Mouse (Mus musculus): ENCODE measurements around the gene Fbxl14. TPM values are rescaled to one million over a fixed set of nuclear protein-coding genes. Genes with fewer than 3 reads are reported as not detected.
"Not testable (repeated sequence)": the region's sequence is repeated elsewhere in the genome, so short reads cannot be mapped to it uniquely, and the experiment has no call there.

Fbxl14 gene
- polyA plus RNA-seq, 1 experiment from 2014 or later: 4.3 TPM

DNA sequence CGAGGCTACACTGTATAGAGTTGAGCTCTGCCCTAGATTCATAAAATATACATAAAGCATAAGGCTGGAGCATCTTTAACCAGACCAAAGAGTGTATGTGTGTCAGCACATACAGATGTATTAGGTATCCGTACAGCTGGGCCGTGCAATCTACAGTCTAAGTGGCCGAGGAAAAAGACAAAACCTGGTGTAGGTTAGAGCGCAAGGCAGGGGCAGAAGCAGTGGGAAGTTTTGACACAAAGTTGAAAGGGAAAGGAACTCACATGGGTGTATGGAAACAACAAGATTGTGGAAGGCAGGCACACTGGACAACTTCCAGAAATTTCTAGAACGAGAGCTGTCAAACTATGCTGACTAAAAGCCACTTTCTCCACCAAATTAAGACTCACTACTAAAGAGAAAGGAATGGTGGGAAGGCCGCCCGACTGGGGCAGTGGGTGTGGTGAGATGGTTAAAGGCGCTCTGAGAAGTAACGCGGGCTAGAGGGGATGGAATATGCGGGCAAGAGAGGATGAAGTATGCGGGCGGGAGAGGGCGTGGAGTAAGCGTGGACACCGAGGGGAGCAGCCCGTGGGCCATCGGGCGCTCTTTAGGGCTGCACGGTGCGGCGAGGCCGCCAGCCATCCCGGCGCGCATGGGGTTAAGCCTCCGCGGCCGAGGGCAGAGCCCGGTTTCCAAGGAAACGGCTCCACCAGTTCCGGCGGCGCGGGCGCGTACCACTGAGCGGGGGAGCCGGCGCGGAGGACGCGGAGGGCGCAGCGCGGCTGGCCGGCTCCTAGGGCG, 717 bp upstream of the Fbxl14 start:
- H3K36me3 ChIP-seq (ENCODE audit: control insufficient read depth, insufficient read depth, low read length): no peaks in the 10 kb centered on the region
- peak overlapping the region; percentile 68 for H3K4me3 ChIP-seq (replicated peaks; ENCODE audit: low read length)
- H3K4me2 ChIP-seq (ENCODE audit: low read depth, low read length): peak overlapping the region; percentile 97
- H3K27me3 ChIP-seq (ENCODE audit: control insufficient read depth, insufficient read depth, low read length): no peaks in the 10 kb centered on the region
- WGBS: under 1% methylated on average over 49 of the region's 49 CpGs
- peak overlapping the region; percentile 98 for H3K27ac ChIP-seq (ENCODE audit: low read length)
- no peaks in the 10 kb centered on the region for H3K9me3 ChIP-seq (replicated peaks; ENCODE audit: control insufficient read depth, low read length)
- ATAC-seq (ENCODE audit: insufficient read depth, low FRiP score): peak; percentile 92
- peaks cover 30% of the 10 kb centered on the region for H3K4me1 ChIP-seq (ENCODE audit: control insufficient read depth, insufficient read depth, low read length)
- peak overlapping the region; percentile 97 for H3K9ac ChIP-seq (ENCODE audit: low read length)

DNA sequence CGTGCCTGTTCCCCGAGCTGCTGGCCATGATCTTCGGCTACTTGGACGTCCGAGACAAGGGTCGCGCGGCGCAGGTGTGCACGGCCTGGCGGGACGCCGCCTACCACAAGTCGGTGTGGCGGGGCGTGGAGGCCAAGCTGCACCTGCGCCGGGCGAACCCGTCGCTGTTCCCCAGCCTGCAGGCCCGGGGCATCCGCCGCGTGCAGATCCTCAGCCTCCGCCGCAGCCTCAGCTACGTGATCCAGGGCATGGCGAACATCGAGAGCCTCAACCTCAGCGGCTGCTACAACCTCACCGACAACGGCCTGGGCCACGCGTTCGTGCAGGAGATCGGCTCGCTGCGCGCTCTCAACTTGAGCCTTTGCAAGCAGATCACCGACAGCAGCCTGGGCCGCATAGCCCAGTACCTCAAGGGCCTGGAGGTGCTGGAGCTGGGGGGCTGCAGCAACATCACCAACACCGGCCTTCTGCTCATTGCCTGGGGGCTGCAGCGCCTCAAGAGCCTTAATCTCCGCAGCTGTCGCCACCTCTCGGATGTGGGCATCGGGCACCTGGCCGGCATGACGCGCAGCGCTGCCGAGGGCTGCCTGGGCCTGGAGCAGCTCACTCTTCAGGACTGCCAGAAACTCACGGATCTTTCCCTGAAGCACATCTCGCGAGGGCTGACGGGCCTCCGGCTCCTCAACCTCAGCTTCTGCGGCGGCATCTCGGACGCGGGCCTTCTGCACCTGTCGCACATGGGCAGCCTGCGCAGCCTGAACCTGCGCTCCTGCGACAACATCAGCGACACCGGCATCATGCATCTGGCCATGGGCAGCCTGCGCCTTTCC, 623 bp downstream of the Fbxl14 start:
- no peaks in the 10 kb centered on the region for H3K9me3 ChIP-seq (replicated peaks; ENCODE audit: control insufficient read depth, low read length)
- H3K27me3 ChIP-seq (ENCODE audit: control insufficient read depth, insufficient read depth, low read length): no peaks in the 10 kb centered on the region
- H3K27ac ChIP-seq (ENCODE audit: low read length): peak overlapping the region; percentile 98
- H3K36me3 ChIP-seq (ENCODE audit: control insufficient read depth, insufficient read depth, low read length): no peaks in the 10 kb centered on the region
- peaks cover 35% of the 10 kb centered on the region for H3K4me1 ChIP-seq (ENCODE audit: control insufficient read depth, insufficient read depth, low read length)
- H3K4me3 ChIP-seq (replicated peaks; ENCODE audit: low read length): peak overlapping the region; percentile 68
- H3K9ac ChIP-seq (ENCODE audit: low read length): peak overlapping the region; percentile 97
- ATAC-seq (ENCODE audit: insufficient read depth, low FRiP score): peak; percentile 19; the same call in 1 of the 2 replicates
- WGBS: under 1% methylated on average over 68 of the region's 70 CpGs
- H3K4me2 ChIP-seq (ENCODE audit: low read depth, low read length): peak overlapping the region; percentile 97

DNA sequence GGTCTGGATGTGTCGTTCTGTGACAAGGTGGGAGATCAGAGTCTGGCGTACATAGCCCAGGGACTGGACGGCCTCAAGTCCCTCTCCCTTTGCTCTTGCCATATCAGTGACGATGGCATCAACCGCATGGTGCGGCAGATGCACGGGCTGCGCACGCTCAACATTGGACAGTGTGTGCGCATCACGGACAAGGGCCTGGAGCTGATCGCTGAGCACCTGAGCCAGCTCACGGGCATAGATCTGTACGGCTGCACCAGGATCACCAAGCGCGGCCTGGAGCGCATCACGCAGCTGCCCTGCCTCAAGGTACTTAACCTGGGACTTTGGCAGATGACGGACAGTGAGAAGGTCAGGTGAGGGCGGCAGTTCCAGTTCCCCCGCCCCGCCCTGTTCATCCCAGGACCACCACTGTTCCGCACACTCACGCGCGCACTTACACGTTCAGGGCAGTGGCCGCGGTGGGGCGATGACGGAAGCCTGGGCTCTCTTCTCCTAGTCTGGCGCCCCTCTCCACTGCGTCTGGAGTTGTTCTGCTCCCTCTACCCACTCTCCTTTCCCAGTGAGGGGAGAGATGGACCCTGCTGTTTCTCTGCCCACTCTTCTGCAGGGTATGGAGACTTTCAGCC, 1.4 kb downstream of the Fbxl14 start:
- peak overlapping the region; percentile 98 for H3K27ac ChIP-seq (ENCODE audit: low read length)
- 3% methylated on average over 33 of the region's 33 CpGs for WGBS
- no peaks in the 10 kb centered on the region for H3K36me3 ChIP-seq (ENCODE audit: control insufficient read depth, insufficient read depth, low read length)

DNA sequence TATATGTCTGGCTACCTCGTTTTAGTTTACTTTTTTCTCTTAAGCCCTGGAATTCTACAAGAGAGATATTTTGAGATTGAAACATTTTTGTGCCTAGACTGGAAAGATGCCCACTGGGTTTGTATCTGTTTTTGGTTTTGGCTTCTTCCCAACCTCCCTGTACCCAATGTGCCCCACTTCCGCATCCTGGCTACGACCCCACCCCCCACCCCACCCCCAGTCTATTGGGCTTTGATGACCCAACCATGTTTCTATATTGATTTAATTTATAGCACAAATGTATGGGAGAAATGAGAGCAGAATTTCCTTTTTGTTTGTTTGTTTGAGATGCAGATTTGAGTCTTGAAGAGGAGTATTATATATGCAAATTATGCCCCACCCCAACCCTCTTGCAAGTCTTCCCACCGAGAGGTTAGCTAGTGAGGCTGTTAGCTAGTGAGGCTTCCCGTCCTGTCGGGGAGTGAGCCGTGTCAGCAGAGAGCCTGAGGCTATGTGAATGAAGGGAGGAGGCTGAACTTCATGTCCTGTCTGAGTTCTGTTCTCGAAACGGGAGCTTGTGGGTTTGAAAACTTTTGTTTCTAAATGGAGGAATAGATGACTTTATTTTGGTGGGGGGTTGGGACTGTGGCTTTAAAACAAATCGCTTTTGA, 2.4 kb downstream of the Fbxl14 start:
- peak overlapping the region; percentile 52; the same call in 1 of the 2 replicates for H3K9ac ChIP-seq (ENCODE audit: low read length)
- peaks cover 39% of the 10 kb centered on the region for H3K4me1 ChIP-seq (ENCODE audit: control insufficient read depth, insufficient read depth, low read length)
- peak overlapping the region; percentile 43 for H3K4me3 ChIP-seq (replicated peaks; ENCODE audit: low read length)

More for the DNA sequence above, 1.4 kb downstream of the Fbxl14 start:
- Histone ChIP-seq H3K4me3 (replicated peaks; ENCODE audit: low read length) (peak overlapping the region; percentile 68), H3K4me2 (ENCODE audit: low read depth, low read length) (peak overlapping the region; percentile 97), H3K27me3 (ENCODE audit: control insufficient read depth, insufficient read depth, low read length) (no peaks in the 10 kb centered on the region), H3K9me3 (replicated peaks; ENCODE audit: control insufficient read depth, low read length) (no peaks in the 10 kb centered on the region), H3K9ac (ENCODE audit: low read length) (peak overlapping the region; percentile 97), H3K4me1 (ENCODE audit: control insufficient read depth, insufficient read depth, low read length) (peaks cover 39% of the 10 kb centered on the region)
- no peak for ATAC-seq (ENCODE audit: insufficient read depth, low FRiP score)

DNA sequence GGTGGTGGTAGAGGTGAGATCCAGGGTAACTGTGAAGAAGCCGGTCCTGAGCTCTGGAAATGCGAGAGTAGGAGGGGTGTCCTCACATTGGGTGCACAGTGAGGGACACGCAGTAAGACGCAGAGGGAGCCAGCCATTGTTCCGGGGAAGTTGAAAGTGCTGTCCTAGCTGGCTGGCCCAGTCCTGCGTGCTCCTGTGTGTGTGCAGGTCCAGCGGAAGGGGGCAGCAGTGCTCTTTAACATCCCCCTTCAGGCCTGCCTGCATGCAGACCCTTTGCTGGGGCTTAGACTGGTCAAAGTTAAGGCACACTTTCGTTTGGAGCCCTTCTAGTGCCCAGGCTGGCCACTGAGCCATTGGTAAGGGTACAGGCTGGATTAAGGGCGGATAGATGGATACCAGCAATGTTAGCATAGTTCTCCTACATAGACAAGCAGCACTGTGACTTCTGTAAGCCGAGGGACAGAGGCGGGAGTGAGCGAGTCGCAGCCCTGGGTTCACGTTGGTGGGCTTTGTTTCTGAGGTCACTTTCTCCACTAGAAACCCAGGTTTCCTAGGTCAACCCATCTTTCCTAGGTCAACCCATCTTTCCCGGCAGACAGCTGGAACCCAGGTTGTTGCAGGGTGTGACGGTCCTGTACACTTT, 3.6 kb downstream of the Fbxl14 start:
- H3K9ac ChIP-seq (ENCODE audit: low read length): peak overlapping the region; percentile 49
- H3K4me3 ChIP-seq (replicated peaks; ENCODE audit: low read length): peak overlapping the region; percentile 32
- H3K4me1 ChIP-seq (ENCODE audit: control insufficient read depth, insufficient read depth, low read length): peaks cover 29% of the 10 kb centered on the region
- H3K9me3 ChIP-seq (replicated peaks; ENCODE audit: control insufficient read depth, low read length): no peaks in the 10 kb centered on the region
- H3K36me3 ChIP-seq (ENCODE audit: control insufficient read depth, insufficient read depth, low read length): no peaks in the 10 kb centered on the region
- no peak for ATAC-seq (ENCODE audit: insufficient read depth, low FRiP score)
- H3K27ac ChIP-seq (ENCODE audit: low read length): peak overlapping the region; percentile 55
- peak overlapping the region; percentile 58 for H3K4me2 ChIP-seq (ENCODE audit: low read depth, low read length)
- no peaks in the 10 kb centered on the region for H3K27me3 ChIP-seq (ENCODE audit: control insufficient read depth, insufficient read depth, low read length)
- 40% methylated on average over 16 of the region's 16 CpGs for WGBS

More for the DNA sequence above, 2.4 kb downstream of the Fbxl14 start:
- not testable (repeated sequence) for H3K27me3 ChIP-seq (ENCODE audit: control insufficient read depth, insufficient read depth, low read length); ATAC-seq (ENCODE audit: insufficient read depth, low FRiP score); H3K36me3 ChIP-seq (ENCODE audit: control insufficient read depth, insufficient read depth, low read length); H3K27ac ChIP-seq (ENCODE audit: low read length); H3K9me3 ChIP-seq (replicated peaks; ENCODE audit: control insufficient read depth, low read length)
- 7% methylated on average over 10 of the region's 10 CpGs for WGBS
- H3K4me2 ChIP-seq (ENCODE audit: low read depth, low read length): peak overlapping the region; percentile 97

DNA sequence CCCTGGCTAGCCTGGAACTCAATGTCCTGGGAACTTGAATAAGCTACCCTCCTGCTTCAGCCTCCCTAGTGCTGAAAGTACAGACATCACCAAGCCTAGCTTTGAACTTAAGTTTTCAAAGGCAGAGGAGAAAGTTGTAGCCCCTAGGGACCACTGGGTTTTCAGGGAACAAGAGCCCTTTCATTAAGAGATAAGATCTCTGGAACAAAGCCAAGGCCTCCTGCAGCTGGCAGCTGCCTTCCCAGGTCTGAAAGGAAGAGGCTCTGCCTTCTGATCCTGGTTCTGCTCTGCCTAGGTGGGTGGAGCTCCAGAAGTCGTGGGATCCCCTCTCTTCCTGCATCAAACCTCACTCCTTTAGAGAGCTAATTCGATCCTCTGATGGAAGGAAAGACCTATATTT, 6.0 kb downstream of the Fbxl14 start:
- Histone ChIP-seq H3K9ac (ENCODE audit: low read length) (no peak overlapping the region), H3K4me2 (ENCODE audit: low read depth, low read length) (no peak overlapping the region), H3K27ac (ENCODE audit: low read length) (no peak overlapping the region), H3K4me3 (replicated peaks; ENCODE audit: low read length) (no peak overlapping the region), H3K36me3 (ENCODE audit: control insufficient read depth, insufficient read depth, low read length) (no peaks in the 10 kb centered on the region), H3K27me3 (ENCODE audit: control insufficient read depth, insufficient read depth, low read length) (no peaks in the 10 kb centered on the region), H3K9me3 (replicated peaks; ENCODE audit: control insufficient read depth, low read length) (no peaks in the 10 kb centered on the region), H3K4me1 (ENCODE audit: control insufficient read depth, insufficient read depth, low read length) (peaks cover 27% of the 10 kb centered on the region)
- WGBS: 11% methylated on average over 2 of the region's 2 CpGs
- no peak for ATAC-seq (ENCODE audit: insufficient read depth, low FRiP score)

DNA sequence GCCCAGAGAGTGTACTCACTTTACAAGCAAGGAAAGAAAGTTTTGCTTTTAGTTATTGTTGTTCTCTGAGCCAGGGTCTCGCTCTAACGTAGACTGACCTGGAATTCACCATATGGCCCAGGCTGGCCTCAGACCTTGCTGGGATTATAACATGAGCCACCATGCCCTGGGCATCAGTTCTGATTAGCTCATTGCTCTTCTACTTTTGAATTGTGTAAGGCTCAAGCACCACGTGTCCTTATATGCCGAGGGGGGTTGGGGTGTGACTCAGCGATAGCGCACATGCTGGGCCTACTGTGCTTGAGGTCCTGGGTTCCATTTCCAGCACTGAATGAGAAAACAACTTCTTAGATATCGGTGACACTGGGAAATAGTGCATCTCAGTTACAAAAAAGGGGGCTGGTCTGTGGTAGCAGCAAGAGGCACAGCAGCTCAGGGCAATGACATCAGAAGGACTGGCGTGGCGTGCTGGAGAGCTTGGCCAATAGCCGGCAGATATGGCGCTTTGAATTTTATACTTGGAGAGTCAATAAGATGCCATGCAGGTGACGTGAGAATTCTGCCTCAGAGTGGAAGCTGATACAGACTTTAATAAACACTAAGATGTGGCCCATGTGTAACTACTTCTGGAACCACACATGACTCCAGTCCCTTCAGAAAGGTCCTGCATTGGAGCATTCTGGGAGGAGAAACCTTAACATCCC, 7.1 kb downstream of the Fbxl14 start:
- WGBS: 80% methylated on average over 12 of the region's 12 CpGs
- Histone ChIP-seq H3K36me3 (ENCODE audit: control insufficient read depth, insufficient read depth, low read length) (no peaks in the 10 kb centered on the region), H3K9me3 (replicated peaks; ENCODE audit: control insufficient read depth, low read length) (no peaks in the 10 kb centered on the region), H3K4me3 (replicated peaks; ENCODE audit: low read length) (no peak overlapping the region), H3K9ac (ENCODE audit: low read length) (no peak overlapping the region), H3K4me1 (ENCODE audit: control insufficient read depth, insufficient read depth, low read length) (peaks cover 23% of the 10 kb centered on the region), H3K4me2 (ENCODE audit: low read depth, low read length) (no peak overlapping the region), H3K27ac (ENCODE audit: low read length) (no peak overlapping the region), H3K27me3 (ENCODE audit: control insufficient read depth, insufficient read depth, low read length) (no peaks in the 10 kb centered on the region)
- ATAC-seq (ENCODE audit: insufficient read depth, low FRiP score): no peak

DNA sequence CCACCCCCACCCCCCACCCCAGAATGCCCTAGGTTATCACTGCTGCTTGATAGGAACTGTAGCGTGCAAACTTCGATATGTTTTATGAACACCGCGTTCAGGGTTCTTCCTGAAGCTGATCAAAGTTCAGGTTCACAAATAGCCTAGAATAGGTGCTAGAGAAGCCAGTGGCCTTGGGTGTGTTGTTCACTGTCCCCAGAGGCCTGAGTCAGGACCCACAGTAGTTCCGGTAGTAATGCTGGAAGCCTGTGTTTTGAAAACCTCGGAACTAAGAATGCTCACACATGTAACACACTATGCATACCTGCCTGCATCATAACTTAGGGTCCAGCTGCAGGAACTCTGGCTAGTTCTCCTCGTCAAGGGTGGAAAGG, 7.6 kb downstream of the Fbxl14 start:
- no peak overlapping the region for H3K4me2 ChIP-seq (ENCODE audit: low read depth, low read length)
- no peak overlapping the region for H3K9ac ChIP-seq (ENCODE audit: low read length)
- no peak for ATAC-seq (ENCODE audit: insufficient read depth, low FRiP score)
- H3K36me3 ChIP-seq (ENCODE audit: control insufficient read depth, insufficient read depth, low read length): no peaks in the 10 kb centered on the region
- 73% methylated on average over 7 of the region's 7 CpGs for WGBS
- peaks cover 23% of the 10 kb centered on the region for H3K4me1 ChIP-seq (ENCODE audit: control insufficient read depth, insufficient read depth, low read length)
- H3K27ac ChIP-seq (ENCODE audit: low read length): no peak overlapping the region
- H3K27me3 ChIP-seq (ENCODE audit: control insufficient read depth, insufficient read depth, low read length): no peaks in the 10 kb centered on the region
- no peaks in the 10 kb centered on the region for H3K9me3 ChIP-seq (replicated peaks; ENCODE audit: control insufficient read depth, low read length)
- H3K4me3 ChIP-seq (replicated peaks; ENCODE audit: low read length): no peak overlapping the region
